Mouse (Mus musculus) kidney, postnatal 4 days (tissue): Measurements from ENCODE around the gene Gm13276.
"Not testable (repeated sequence)": the region's sequence is repeated elsewhere in the genome, so short reads cannot be mapped to it uniquely, and the experiment has no call there.

Experiments
- DNase-seq, 2 experiments: peaks; one replicate each; pipeline ENCODE4 v3.0.0; 2021; ENCODE audit warnings: mixed read lengths in 2 of 2

Gene Gm13276

GRCm38 (mm10) chr4:88785409-88785808 lies at the start of gene Gm13276:
Gene Gm13276, plus strand, starts transcription at chr4:88785709.
- not testable (repeated sequence) for DNase-seq

DNA sequence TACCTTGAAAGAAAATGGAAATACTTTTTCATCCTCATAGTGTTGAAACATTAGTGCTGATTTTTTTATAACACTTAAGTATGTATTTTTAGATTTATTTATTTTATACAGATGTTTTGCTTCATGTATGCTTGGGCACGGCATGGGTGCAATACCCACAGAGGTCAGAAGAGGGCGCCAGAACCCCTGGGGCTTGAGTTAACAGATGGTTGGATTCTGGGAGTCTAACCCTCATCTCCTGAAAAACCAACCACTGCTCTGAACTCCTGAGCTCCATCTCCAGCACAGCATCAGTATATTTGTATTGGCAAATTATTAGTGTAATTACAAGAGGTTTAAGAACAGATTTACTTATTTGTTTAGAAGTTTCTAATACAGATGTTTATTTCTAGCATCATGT lies 47.0 kb upstream of the Gm13276 start:
- peak; percentile 85 to 87 for DNase-seq

GRCm38 (mm10) chr4:88739036-88739435 lies 46.5 kb upstream of the Gm13276 start:
- DNase-seq, result no peak

- no peak for DNase-seq
These were observed 44.1 kb upstream of the Gm13276 start for GRCm38 (mm10) chr4:88741426-88741825.

- no peak for DNase-seq
These were observed 42.6 kb upstream of the Gm13276 start for GRCm38 (mm10) chr4:88742771-88743371.

- no peak for DNase-seq
These were observed 41.3 kb upstream of the Gm13276 start for GRCm38 (mm10) chr4:88744207-88744606.

- no peak for DNase-seq
These were observed 35.6 kb upstream of the Gm13276 start for GRCm38 (mm10) chr4:88749926-88750325.

GRCm38 (mm10) chr4:88754818-88755340 lies 30.6 kb upstream of the Gm13276 start, which contains the start of gene Gm13271:
Gene Gm13271, plus strand, starts transcription at chr4:88754868.
- DNase-seq, result peak; percentile 59 to 61

DNA sequence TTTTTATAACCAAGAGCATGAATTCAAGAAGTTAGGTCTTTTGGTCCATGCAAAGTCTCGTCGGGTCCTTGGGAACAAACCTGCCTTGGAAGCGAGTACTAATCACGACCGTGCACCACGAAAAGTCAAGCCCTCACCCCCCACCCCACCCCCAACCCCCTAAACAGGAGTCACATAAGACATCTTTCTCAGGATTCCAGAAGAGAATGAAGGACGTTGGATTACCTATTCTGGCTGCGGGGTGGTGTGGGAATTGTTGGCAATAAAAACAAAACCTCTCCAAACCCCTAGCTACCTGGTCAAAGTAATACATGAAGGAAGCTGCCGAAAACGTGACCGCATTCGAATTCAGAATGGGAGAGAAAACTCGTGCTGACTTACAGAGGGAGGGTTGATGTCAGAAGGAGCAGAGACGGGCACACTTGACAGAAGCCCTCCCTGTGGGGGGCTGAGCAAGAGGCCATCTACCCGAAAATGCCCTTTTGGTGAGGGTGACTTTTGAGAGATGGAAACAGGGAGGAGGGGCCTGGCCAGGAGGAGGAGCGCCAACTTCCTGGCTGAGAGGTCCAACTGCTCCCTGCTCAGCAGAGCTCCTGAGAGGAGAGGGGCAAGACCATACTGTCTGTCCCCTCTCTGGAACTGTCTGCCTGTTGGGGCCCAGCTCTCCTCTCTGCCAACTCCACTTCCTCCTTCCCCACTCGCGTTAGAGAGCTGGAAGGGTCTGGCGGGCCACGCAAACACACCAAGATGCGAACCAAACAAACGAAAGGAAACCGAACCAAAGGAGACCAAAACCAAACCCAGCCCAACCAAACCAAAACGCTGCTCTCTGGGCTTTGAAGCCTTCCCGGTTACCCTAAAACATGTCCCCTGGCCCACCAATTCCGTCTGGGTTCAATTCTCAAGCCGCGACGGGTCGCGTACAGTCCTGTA lies 28.7 kb upstream of the Gm13276 start:
- DNase-seq, result peak in 1 of 2 experiments; percentile 27

- DNase-seq, result peak; percentile 87 to 91
These were observed 27.9 kb upstream of the Gm13276 start for GRCm38 (mm10) chr4:88757628-88758031.

DNA sequence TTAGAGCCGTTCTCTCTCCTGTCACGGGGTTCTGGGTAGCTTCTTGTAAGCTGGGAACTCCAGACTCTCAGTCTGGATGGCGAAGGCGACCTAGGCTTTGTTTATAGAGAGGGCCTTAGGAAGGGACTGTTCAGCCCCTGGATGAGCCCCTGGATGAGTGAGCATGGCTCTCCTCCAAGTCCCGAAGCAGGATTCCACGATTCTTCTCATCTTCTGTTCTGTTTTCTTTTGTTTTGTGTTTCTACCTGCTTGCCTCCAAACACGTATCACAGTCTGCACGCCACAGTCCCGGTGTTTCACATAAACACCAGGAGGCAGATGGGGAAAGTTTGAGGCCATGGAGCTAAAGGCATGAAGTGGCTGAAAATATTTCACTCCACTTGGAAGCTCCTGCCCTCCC lies 26.8 kb upstream of the Gm13276 start:
- DNase-seq, result not testable (repeated sequence)

DNA sequence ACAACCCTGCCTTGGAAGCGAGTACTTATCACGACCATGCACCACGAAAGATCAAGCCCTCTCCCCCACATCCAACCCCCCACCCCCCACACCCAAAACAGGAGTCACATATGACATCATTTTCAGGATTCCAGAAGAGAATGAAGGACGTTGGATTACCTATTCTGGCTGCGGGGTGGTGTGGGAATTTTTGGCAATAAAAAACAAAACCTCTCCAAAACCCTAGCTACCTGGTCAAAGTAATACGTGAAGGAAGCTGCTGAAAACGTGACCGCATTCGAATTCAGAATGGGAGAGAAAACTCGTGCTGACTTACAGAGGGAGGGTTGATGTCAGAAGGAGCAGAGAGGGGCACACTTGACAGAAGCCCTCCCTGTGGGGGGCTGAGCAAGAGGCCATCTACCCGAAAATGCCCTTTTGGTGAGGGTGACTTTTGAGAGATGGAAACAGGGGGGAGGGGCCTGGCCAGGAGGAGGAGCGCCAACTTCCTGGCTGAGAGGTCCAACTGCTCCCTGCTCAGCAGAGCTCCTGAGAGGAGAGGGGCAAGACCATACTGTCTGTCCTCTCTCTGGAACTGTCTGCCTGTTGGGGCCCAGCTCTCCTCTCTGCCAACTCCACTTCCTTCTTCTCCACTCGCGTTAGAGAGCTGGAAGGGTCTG lies 25.8 kb upstream of the Gm13276 start, which contains the start of gene Gm13283:
Gm13283 (plus strand) TSS at position 510 of the 659 bp plus-strand sequence.
- peak; percentile 44 to 61 for DNase-seq

GRCm38 (mm10) chr4:88760431-88760830 lies 25.1 kb upstream of the Gm13276 start:
- peak; percentile 80 to 89 for DNase-seq

- peak; percentile 67 to 74 for DNase-seq
These were observed 23.7 kb upstream of the Gm13276 start for GRCm38 (mm10) chr4:88761776-88762175.

DNA sequence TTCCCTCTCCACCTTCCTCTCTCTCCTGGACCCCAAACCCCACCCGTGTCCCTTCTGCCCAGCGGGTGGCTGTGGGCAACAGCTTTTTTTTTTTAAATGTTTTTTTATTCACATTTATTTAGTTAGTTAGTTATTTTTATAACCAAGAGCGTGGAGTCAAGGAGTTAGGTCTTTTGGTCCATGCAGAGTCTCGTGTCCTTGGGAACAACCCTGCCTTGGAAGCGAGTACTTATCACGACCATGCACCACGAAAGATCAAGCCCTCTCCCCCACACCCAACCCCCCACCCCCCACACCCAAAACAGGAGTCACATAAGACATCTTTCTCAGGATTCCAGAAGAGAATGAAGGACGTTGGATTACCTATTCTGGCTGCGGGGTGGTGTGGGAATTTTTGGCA lies 23.2 kb upstream of the Gm13276 start:
- peak in 1 of 2 experiments; percentile 22 for DNase-seq

DNA sequence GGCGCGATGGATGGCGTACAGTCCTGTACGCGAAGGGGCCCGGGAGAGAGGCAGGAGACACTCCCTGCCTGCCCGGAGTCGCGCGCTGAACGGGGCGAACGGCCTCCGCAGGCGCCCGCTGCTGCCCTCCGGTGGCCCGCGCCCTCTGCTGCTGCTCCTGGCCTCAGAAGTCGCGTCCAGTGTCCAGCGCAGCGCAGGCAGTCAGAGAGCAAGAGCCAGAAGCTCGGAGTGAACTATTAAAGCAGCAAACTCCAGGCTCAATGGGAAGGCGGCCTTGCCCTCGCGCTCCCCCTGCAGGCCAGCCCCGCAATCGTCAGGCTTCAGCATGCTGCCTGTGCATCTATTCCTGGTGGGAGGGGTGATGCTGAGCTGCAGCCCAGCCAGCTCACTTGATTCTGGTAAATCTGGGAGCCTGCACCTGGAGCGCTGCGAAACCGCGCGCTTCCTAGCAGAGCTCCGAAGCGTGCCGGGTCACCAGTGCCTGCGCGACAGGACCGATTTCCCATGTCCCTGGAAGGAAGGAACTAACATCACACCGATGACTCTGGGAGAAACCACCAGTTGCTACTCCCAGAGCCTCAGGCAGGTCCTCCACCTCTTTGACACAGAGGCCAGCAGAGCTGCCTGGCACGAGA lies 22.0 kb upstream of the Gm13276 start:
- peak; percentile 55 to 78 for DNase-seq

DNA sequence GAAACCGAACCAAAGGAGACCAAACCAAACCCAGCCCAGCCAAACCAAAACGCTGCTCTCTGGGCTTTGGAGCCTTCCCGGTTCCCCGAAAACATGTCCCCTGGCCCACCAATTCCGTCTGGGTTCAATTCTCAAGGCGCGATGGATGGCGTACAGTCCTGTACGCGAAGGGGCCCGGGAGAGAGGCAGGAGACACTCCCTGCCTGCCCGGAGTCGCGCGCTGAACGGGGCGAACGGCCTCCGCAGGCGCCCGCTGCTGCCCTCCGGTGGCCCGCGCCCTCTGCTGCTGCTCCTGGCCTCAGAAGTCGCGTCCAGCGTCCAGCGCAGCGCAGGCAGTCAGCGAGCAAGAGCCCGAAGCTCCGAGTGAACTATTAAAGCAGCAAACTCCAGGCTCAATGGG lies 12.0 kb upstream of the Gm13276 start, which contains the start of gene Gm13290:
Gm13290 (plus strand) TSS at position 301 of the 400 bp plus-strand sequence.
- DNase-seq, result not testable (repeated sequence)

- DNase-seq, result not testable (repeated sequence)
These were observed 8.9 kb upstream of the Gm13276 start, which contains the start of gene Gm13289 for GRCm38 (mm10) chr4:88776622-88777021. Gene Gm13289, plus strand, starts transcription at chr4:88776922.

- not testable (repeated sequence) for DNase-seq
These were observed 6.0 kb upstream of the Gm13276 start, which contains the start of gene Gm13272 for GRCm38 (mm10) chr4:88779550-88779949. Gene Gm13272, plus strand, starts transcription at chr4:88779850.

DNA sequence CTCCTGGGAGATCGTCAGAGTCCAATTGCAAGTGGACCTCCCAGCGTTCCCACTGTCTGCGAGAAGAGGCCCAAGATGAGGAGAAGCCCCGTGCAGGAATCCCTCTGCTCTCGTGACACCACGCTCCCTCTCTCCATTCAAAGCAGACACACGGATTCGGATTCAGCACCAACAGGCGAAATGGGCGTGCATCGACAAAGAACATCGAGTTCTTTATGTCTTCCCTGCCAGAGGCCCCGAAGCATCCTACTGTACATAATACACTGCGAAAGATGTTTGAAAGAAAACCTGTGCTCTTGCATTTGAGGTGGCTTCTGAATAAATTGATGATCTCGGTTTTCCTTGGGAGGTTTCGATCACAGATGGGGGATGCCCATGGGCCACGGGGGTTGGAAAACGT lies 5.2 kb upstream of the Gm13276 start:
- DNase-seq, result not testable (repeated sequence)

DNA sequence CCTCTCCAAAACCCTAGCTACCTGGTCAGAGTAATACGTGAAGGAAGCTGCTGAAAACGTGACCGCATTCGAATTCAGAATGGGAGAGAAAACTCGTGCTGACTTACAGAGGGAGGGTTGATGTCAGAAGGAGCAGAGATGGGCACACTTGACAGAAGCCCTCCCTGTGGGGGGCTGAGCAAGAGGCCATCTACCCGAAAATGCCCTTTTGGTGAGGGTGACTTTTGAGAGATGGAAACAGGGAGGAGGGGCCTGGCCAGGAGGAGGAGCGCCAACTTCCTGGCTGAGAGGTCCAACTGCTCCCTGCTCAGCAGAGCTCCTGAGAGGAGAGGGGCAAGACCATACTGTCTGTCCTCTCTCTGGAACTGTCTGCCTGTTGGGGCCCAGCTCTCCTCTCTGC lies 3.7 kb upstream of the Gm13276 start, which contains the start of gene Ifnz:
Ifnz (plus strand) TSS at position 301 of the 400 bp plus-strand sequence.
- not testable (repeated sequence) for DNase-seq

- DNase-seq, result peak; percentile 29 to 39
These were observed 3.2 kb upstream of the Gm13276 start for GRCm38 (mm10) chr4:88782335-88782734.
